Mouse (Mus musculus): ENCODE measurements around the gene Apoc3.

Apoc3 gene

DNA sequence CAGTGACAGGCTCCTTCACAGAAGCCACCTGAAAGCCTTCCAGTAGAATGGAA is at the start of gene Apoc3:
TSS of gene Apoc3 (minus strand) at position 41 of the 53 bp plus-strand sequence.
- DNase-seq, result no peak

DNA sequence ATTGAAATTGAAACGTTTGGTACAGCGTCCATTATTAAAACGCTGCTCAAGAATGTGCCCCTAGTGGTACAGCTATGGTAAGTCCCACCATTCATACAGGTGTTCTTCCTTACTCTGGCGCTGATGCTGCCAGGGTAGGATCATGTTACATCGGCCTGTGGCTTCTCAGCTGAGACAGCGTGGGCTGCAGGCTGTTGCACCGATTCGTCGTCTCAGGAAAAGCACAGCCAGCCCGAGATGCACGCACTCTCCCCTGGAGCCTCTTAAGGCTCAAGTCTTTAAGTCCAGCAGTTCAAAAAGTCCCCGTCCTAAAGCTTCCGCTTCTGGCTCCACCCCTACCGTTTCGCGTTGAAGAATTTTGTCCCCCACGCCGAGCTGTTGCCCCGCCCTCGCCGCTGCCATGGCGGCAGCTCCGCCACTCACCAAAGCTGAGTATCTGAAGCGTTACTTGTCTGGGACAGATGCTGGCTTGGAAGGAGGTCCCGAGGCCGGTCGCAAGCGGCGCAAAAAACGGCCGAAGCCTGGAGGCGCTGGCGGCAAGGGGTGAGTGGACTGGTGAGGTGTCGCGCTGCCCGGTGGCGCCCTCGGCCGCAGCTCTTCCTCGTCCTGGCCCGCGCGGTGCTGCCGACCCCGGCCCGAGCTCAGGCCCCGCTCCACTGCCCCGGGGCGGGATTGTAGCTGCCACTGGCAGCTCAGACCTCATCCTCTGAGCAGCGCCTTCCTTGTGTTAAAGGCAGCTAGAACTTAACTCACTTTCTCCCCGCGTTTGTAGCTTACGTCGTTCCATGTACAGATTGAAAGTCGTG is 47.4 kb upstream of the Apoc3 start, which contains the start of gene Bud13:
TSS of gene Bud13 (plus strand) at position 378 of the 806 bp plus-strand sequence.
- DNase-seq, result peak; percentile 90 to 92

GRCm38 (mm10) chr9:46274494-46274893 is 39.1 kb upstream of the Apoc3 start:
- no peak for DNase-seq

- DNase-seq, result peak; percentile 83 to 84
Observed at GRCm38 (mm10) chr9:46272677-46273454, 37.4 kb upstream of the Apoc3 start, which contains the start of gene Zpr1. Gene Zpr1, plus strand, starts transcription at chr9:46273064.

GRCm38 (mm10) chr9:46272070-46272469 is 36.6 kb upstream of the Apoc3 start:
- DNase-seq, result no peak

DNA sequence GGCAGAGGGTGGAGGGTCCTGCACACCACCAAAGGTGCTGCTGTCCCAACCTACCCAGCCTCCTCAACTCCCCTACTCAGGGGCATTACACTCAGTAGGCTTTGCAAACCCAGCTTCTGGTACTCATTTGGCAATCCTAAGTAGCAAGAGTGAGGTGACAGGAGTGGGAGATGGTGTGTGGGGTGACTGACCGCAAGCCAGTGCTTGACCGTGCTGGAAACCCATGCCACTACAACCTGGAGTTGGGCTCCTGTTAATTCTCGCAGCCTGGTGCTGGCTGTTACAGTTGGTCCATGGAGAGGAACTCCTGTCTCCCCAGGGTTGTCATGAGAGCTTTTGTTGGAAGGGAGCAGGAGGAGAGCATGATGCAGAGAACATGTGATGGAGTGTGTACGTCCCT is 35.3 kb upstream of the Apoc3 start:
- DNase-seq, result no peak

- DNase-seq, result no peak
Observed at GRCm38 (mm10) chr9:46269125-46269524, 33.7 kb upstream of the Apoc3 start.

DNA sequence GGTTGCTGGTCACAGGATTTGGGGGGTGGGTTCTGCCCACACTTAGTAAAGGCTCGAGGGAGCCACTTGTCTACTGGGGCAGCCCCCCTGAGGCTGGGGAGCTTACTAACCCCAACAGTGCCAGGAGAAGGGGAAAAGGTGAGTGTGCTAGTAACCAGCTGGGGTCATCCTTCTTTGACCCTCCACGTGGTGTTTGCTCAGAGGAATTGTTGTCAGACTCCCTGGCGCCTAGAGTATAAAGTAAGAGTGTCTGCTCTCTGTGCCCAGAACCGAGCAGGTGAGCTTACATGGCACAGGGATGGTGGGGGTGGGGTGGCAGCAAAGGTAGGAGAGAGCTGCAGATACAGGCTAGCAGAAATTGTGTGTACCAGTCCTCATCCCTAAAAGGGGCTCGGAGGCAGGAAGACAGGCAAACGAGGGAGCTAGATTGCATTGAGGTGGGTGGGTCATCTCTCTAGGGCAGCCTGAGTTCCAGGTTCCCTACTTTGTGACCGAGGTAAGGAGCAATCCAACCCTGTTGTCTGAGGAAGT is 33.0 kb upstream of the Apoc3 start, which contains the start of gene Apoa5:
TSS of gene Apoa5 (plus strand) at position 291 of the 531 bp plus-strand sequence.
- DNase-seq, result no peak

- DNase-seq, result no peak
Observed at GRCm38 (mm10) chr9:46261131-46261530, 25.7 kb upstream of the Apoc3 start.

- no peak for DNase-seq
Observed at GRCm38 (mm10) chr9:46259111-46259510, 23.7 kb upstream of the Apoc3 start.

DNA sequence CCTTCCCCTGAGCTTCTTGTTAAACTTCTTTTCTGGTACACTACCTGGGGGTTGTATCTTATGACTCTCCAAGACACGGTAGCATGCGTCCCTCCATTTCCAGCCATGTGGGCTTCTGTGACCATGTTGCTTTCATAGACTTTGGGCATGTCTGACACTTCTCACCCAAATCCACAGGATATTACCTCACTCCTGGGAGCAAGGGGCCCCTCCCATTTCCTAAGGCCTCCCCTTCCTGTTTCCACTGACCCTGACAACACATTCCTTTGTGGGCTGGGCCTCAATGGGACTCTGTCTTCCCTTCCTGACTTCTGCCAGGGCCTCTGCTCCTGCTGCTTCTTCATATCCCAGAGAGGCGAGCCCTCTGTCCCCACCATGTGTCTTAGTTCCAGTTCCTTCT is 22.1 kb upstream of the Apoc3 start:
- no peak for DNase-seq

- no peak for DNase-seq
Observed at GRCm38 (mm10) chr9:46256658-46257385, 21.4 kb upstream of the Apoc3 start.

DNA sequence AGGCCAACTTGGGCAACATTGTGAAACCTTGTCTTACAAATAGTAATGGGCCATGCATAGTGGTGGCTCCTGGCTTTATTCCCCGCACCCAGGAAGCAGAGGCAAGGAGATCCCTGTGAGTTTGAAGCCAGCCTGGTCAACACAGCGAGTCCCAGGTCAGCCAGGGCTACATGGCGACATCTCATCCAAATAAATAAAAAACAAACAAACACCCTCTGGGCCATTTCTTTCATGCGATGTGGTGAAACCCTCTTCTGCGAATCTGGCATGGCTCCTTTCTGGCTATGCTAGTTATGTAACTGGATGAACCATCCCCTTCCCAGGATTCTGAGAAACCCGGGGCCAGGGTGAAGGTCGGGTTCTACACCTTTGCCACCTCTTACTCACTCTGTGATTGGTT is 20.7 kb upstream of the Apoc3 start:
- DNase-seq, result no peak

GRCm38 (mm10) chr9:46246752-46247324 is 11.4 kb upstream of the Apoc3 start:
- DNase-seq, result peak; percentile 66 to 80

DNA sequence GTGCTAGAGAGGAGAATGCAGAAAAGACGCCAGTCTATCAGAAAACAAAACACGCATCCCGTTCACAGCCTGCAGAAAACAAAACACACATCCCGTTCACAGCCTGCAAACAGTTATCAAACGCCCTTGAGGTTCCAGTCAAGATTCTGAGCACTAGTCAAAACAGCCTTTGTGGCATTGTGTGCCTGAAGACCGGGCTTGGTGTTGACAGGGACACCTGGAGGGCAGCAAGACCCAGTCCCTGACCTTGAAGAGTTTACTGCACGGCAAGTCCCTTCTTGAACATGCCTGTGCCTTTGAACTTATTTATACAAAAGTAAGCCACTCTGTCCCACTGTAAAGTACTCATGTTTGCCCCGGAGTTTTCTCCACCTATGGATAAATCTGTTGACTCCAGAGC is 8.1 kb upstream of the Apoc3 start:
- no peak for DNase-seq

DNA sequence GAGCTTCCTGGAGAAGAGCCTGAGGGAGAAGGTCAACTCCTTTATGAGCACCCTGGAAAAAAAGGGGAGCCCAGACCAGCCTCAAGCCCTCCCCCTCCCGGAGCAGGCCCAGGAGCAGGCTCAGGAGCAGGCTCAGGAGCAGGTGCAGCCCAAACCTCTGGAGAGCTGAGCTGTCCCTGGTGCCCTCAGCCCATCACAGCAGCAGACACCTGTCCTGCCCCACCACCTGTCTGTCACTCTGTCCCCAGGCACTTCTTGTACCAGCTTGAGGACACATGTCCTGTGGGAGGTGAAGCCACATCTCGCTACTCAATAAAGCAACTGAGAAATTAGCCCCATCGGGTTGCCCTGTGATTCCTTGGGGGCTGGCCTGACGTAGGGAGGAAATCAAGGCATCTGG is 7.7 kb upstream of the Apoc3 start:
- no peak for DNase-seq

GRCm38 (mm10) chr9:46241818-46242217 is 6.4 kb upstream of the Apoc3 start:
- no peak for DNase-seq

- no peak for DNase-seq
Observed at GRCm38 (mm10) chr9:46240526-46241153, 5.2 kb upstream of the Apoc3 start, which contains the start of gene Apoa4. Gene Apoa4, plus strand, starts transcription at chr9:46240696.

GRCm38 (mm10) chr9:46238850-46239249 is 3.4 kb upstream of the Apoc3 start:
- DNase-seq, result no peak

DNA sequence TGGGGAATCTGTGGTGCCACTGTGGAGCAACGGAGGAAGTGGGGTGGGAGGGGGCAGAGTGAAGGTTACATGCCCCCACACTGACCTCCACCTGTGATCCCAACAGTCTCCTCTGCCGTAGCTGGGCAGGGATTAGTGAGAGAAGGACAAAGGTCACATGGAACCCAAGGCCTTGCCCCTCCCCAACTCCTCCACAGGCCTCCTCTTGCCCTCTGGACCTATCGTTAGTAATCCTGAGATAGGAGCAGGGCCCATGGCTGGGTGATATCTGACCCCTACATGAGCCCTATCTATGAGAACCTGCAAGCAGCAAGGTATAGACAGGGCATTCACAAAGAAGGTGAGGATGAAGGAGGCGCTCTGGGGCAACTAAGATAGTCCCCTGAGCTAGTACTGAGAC is 213 bp upstream of the Apoc3 start:
- DNase-seq, result no peak

GRCm38 (mm10) chr9:46235196-46235595 is 240 bp downstream of the Apoc3 start:
- DNase-seq, result peak; percentile 32 to 34

DNA sequence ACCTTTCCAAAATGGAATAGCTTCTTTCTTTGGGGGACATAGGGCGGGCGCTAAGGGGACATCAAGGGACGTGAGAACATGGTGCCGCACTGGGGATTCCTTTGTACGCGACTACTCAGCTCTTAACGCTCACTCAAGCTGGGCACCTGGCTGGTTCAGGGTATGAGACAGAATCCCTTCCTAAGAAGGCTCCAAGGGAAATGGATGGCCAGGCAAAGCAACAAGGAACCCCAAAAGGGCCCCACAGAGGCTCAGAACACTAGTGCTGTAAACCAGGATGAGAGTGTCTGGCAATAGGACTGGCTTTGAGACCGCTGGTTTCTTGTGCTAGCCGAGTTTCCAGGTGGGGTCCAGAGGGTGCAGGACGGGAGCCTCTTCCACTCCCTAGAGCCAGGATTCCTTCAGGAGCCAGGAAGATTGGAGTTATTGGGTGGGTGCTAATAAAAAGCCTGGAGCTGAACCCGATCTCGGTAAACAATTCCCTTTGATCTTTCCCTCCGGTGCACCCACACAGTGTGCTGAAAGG is 4.9 kb downstream of the Apoc3 start:
- DNase-seq, result no peak
